Mouse (Mus musculus) telencephalon, adult 2 months (tissue): Measurements from ENCODE around the gene Lrrc59.
"Not testable (repeated sequence)": the region's sequence is repeated elsewhere in the genome, so short reads cannot be mapped to it uniquely, and the experiment has no call there.

ENCODE experiments used
- DNase-seq: peaks from one replicate; pipeline ENCODE4 v3.0.0-alpha.2; 2011; ENCODE audit warnings: low read depth, low spot score

Lrrc59 gene

GRCm38 (mm10) chr11:94692502-94692901 lies 62.9 kb downstream of the Lrrc59 start:
- DNase-seq = not testable (repeated sequence)
